In genomic region chr12:56536174-56536883, GRCm38 (mm10) we compare ENCODE assay signal across 12 mouse cellular contexts. TPM values are rescaled to one million over a fixed set of nuclear protein-coding genes. Genes with fewer than 3 reads are reported as not detected.
DNase-seq lines count a peak whose midpoint lies in the region; ATAC-seq lines count a peak whose summit lies in the region.
"Had no signal": no experiment of that assay in that cellular context is flagged by ENCODE, and none has a peak within 500 bp of the region (broad histone marks: within the 10 kb centered on the region; RNA-seq: fewer than 3 reads in every experiment).

No protein-coding gene starts in this region.

- H3K4me1 ChIP-seq in hindbrain, embryonic 10.5 days (replicated peaks), result peaks cover 24% of the 10 kb centered on the region
- peaks cover 8% of the 10 kb centered on the region; the same call in 1 of the 2 replicates for H3K4me1 ChIP-seq in hindbrain, embryonic 16.5 days (ENCODE audit: control insufficient read depth, insufficient read depth, low read depth, low read length)
- peaks cover 35% of the 10 kb centered on the region for H3K4me1 ChIP-seq in forebrain, embryonic 10.5 days
- H3K4me1 ChIP-seq in limb, embryonic 15.5 days, result peaks cover 38% of the 10 kb centered on the region

- H3K9ac ChIP-seq in hindbrain, embryonic 16.5 days (ENCODE audit: low read depth, low read length), result no peak overlapping the region
- no peak overlapping the region for H3K9ac ChIP-seq in limb, embryonic 15.5 days

- H3K27me3 ChIP-seq in hindbrain, embryonic 10.5 days (ENCODE audit: insufficient read depth, poor library complexity, severe bottlenecking), result peaks cover 100% of the 10 kb centered on the region
- H3K27me3 ChIP-seq in hindbrain, embryonic 16.5 days (replicated peaks; ENCODE audit: control insufficient read depth, insufficient read depth, low read length), result peaks cover 66% of the 10 kb centered on the region
- peaks cover 100% of the 10 kb centered on the region for H3K27me3 ChIP-seq in forebrain, embryonic 10.5 days (ENCODE audit: poor library complexity, severe bottlenecking)
- H3K27me3 ChIP-seq in limb, embryonic 15.5 days, result peaks cover 96% of the 10 kb centered on the region

- no peak for ATAC-seq in hindbrain, embryonic 16.5 days
- ATAC-seq in limb, embryonic 15.5 days (ENCODE audit: insufficient number of reproducible peaks, low FRiP score, low TSS enrichment, low read depth), result no peak
- ATAC-seq in monocyte, adult 5-6 weeks (replicated peaks; ENCODE audit: insufficient number of reproducible peaks, low FRiP score, low TSS enrichment, poor library complexity, severe bottlenecking), result no peak

- no peak overlapping the region for H3K4me2 ChIP-seq in hindbrain, embryonic 16.5 days (ENCODE audit: low read length)
- peak overlapping the region; percentile 28; the same call in 1 of the 2 replicates for H3K4me2 ChIP-seq in limb, embryonic 15.5 days

- H3K4me3 ChIP-seq in hindbrain, embryonic 10.5 days, result peak overlapping the region; percentile 30; the same call in 1 of the 2 replicates
- no peak overlapping the region for H3K4me3 ChIP-seq in hindbrain, embryonic 16.5 days (ENCODE audit: low read length)
- peak overlapping the region; percentile 47 for H3K4me3 ChIP-seq in forebrain, embryonic 10.5 days
- peak overlapping the region; percentile 35; the same call in 1 of the 2 replicates for H3K4me3 ChIP-seq in limb, embryonic 15.5 days

- peak; percentile 59 for DNase-seq in hindbrain, embryonic 10.5 days (ENCODE audit: low spot score)
- peak; percentile 22 for DNase-seq in R1 (ENCODE audit: low read depth, low spot score)
- peak; percentile 44 for DNase-seq in forebrain, embryonic 10.5 days (ENCODE audit: extremely low spot score, low spot score)
- no peak for DNase-seq in thymus, adult 18-20 months
- DNase-seq in spleen, adult 18-20 months, result no peak
- DNase-seq: adrenal gland, adult 2 months; cerebellum, postnatal 36 days; gastrocnemius, postnatal 36 days; thymus, postnatal 14 days had no signal

- H3K27ac ChIP-seq in hindbrain, embryonic 10.5 days, result no peak overlapping the region
- H3K27ac ChIP-seq in hindbrain, embryonic 16.5 days (ENCODE audit: low read depth, low read length), result no peak overlapping the region
- peak overlapping the region; percentile 82 for H3K27ac ChIP-seq in forebrain, embryonic 10.5 days
- H3K27ac ChIP-seq in limb, embryonic 15.5 days, result no peak overlapping the region

- H3K9me3 ChIP-seq in hindbrain, embryonic 10.5 days, result no peaks in the 10 kb centered on the region
- 0 out of 2 replicates have a peak, but pooled peaks cover 2% of the 10 kb centered on the region for H3K9me3 ChIP-seq in hindbrain, embryonic 16.5 days (ENCODE audit: control insufficient read depth, low read length)
- no peaks in the 10 kb centered on the region for H3K9me3 ChIP-seq in forebrain, embryonic 10.5 days
- no peaks in the 10 kb centered on the region for H3K9me3 ChIP-seq in limb, embryonic 15.5 days

- H3K36me3 ChIP-seq in hindbrain, embryonic 10.5 days, result no peaks in the 10 kb centered on the region
- H3K36me3 ChIP-seq in hindbrain, embryonic 16.5 days (ENCODE audit: control insufficient read depth, insufficient read depth, low read length), result no peaks in the 10 kb centered on the region
- no peaks in the 10 kb centered on the region for H3K36me3 ChIP-seq in forebrain, embryonic 10.5 days (replicated peaks)
- no peaks in the 10 kb centered on the region for H3K36me3 ChIP-seq in limb, embryonic 15.5 days

- under 1% methylated on average over 44 of the region's 44 CpGs for WGBS in hindbrain, embryonic 10.5 days
- under 1% methylated on average over 44 of the region's 44 CpGs for WGBS in hindbrain, embryonic 16.5 days
- under 1% methylated on average over 44 of the region's 44 CpGs for WGBS in forebrain, embryonic 10.5 days
- under 1% methylated on average over 43 of the region's 44 CpGs for WGBS in limb, embryonic 15.5 days

RNA-seq across cellular contexts. Expression of gene Nkx2-1, which starts 0.4 kb away (rescaled TPM):
- 3.2 and 3.6 TPM in 2 replicates for polyA plus RNA-seq in hindbrain, embryonic 10.5 days (2016; fragmentation: Nextera tagmentation; extraction: Ambion mirVana)
- 0.54 TPM in 1 of 2 replicates, not detected in the other for polyA plus RNA-seq in hindbrain, embryonic 16.5 days (2015; fragmentation: Nextera tagmentation; extraction: Ambion mirVana)
- 12.0 and 14.3 TPM in 2 replicates for polyA plus RNA-seq in forebrain, embryonic 10.5 days (2016; fragmentation: Nextera tagmentation; extraction: Ambion mirVana)
- not detected in 2 replicates for polyA plus RNA-seq in limb, embryonic 15.5 days (2015; fragmentation: Nextera tagmentation; extraction: Ambion mirVana)
- not detected in 3 replicates for total RNA-seq in monocyte, adult 5-6 weeks (2017)
- total RNA-seq: adrenal gland, adult 2 months; gastrocnemius, postnatal 36 days had no signal
- polyA plus RNA-seq: adrenal gland, adult 2 months had no signal

Comparison
In these comparisons a context has a peak if more than half of its experiments do, and no peak if none do; other contexts are left out.
1. DNase-seq: peak in hindbrain, embryonic 10.5 days (single experiment), R1 (single experiment) and forebrain, embryonic 10.5 days (single experiment); none in thymus, adult 18-20 months (0 of 2) and spleen, adult 18-20 months (0 of 2).